Mouse (Mus musculus) cerebellum, adult 2 months (tissue): ENCODE measurements around the gene Plekhm3. TPM values are rescaled to one million over a fixed set of nuclear protein-coding genes. Genes with fewer than 3 reads are reported as not detected.

Source experiments
- DNase-seq, 2 experiments: peaks; one replicate each; pipeline ENCODE4 v3.0.0; 2021
- H3K27ac ChIP-seq: fragments of 200-500 bp; 2 replicates; pipeline ENCODE4 v1.5.1; 2012; ENCODE audit warnings: low read length, control low read depth, inconsistent platforms; ENCODE audit not compliant: insufficient read depth
- H3K27me3 ChIP-seq: fragments of 200-500 bp; 2 replicates; pipeline ENCODE4 v1.6.1; 2012; ENCODE audit warnings: inconsistent platforms, mild to moderate bottlenecking, low read length, moderate library complexity; ENCODE audit not compliant: control insufficient read depth, insufficient read depth
- H3K4me1 ChIP-seq: fragments of 200-500 bp; 2 replicates; pipeline ENCODE4 v1.6.1; 2011; ENCODE audit warnings: low read length; ENCODE audit not compliant: control insufficient read depth, insufficient read depth
- H3K4me3 ChIP-seq: fragments of 200-500 bp; replicated peaks from 2 replicates; pipeline ENCODE3; 2011; ENCODE audit warnings: mild to moderate bottlenecking, low read depth, low read length, control low read depth; ENCODE audit not compliant: insufficient read depth
- CTCF ChIP-seq: fragments of 200-500 bp; IDR thresholded peaks from 2 replicates; pipeline ENCODE4 v1.5.1; 2011; ENCODE audit warnings: low read depth, mild to moderate bottlenecking, control low read depth, low read length, moderate library complexity, borderline replicate concordance; ENCODE audit not compliant: insufficient read depth
- POLR2A ChIP-seq: fragments of 200-500 bp; IDR thresholded peaks from 2 replicates; pipeline ENCODE4 v1.6.1; 2011; ENCODE audit warnings: low read length, control low read depth, borderline replicate concordance; ENCODE audit not compliant: insufficient read depth
- WGBS: fragments of 180-500 bp; shearing (Covaris S2); methylation state at CpG from one replicate; pipeline ENCODE4 v1.1.7; 2018; 5-methylcytosine and 5-hydroxymethylcytosine counted together
- polyA plus RNA-seq: library from polyadenylated mRNA; depleted of rRNA; stranded (reverse); fragments of >200 nt; gene quantifications from 2 replicates; pipeline ENCODE4 v1.2.3, GENCODE M21; 2012

Gene Plekhm3
- polyA plus RNA-seq, 1 experiment, result 14.5 TPM

DNA sequence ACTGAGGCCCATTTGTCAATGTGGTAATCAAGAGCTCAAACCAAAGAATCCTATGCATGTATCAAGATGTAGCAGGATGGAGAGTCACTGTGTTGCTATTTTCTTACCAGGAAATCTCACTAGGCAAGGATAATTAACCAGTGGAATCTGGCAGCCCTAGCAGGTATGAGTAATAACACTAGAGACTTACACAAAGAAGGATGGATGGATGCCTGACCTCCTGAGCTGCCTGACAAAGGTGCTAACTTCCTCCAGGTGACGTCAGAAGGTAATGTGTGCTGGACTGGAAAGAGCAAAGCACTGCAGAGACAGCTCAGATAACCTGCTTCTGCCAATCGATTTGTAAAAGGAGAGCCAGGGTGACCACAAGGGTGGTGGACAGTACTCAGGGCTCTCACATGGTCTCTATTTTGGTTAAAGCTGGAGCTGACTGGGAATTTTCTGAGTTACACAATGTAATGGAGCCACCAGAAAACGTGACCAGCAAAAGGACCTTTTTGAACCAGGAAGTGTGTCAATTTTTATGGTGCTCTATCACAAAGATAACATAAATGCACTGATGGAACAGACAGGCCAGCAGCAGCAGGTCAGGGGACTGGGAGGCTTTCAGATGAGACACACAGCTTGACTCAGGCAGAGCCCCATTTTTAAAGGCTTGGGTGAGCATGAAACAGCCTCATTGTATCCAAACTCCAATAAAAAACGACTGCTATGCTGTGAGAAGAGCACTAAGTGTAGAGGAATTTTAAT, 14.4 kb downstream of the Plekhm3 start:
- no peak overlapping the region for H3K4me3 ChIP-seq
- H3K4me1 ChIP-seq, result no peaks in the 10 kb centered on the region
- WGBS, result 45% methylated on average over 4 of the region's 4 CpGs
- no peaks in the 10 kb centered on the region for H3K27me3 ChIP-seq
- peak in 1 of 2 experiments; percentile 26 for DNase-seq
- no peak overlapping the region for H3K27ac ChIP-seq
- TF ChIP-seq CTCF (no peak), POLR2A (no peak)

DNA sequence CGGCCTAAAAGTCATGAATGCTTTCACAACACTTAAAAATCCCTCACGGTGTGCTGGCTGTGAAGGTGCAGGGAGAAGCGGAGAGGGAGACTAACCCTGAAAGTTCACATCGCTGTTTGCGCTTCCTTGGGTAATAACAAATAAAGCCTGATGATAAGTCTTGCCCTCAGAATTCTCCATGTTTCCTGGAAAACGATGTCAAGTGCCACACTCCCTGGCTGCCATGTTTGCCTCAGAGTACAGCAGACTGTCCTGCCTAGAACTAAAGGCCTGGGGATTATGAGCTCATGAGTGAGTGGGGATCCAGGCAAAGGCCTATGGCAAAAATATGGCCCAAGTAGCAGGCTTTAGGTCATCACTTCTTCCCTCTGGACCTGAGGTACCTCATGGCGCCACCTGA, 17.7 kb downstream of the Plekhm3 start:
- WGBS, result 90% methylated on average over 7 of the region's 7 CpGs

GRCm38 (mm10) chr1:64937692-64938091, 18.9 kb downstream of the Plekhm3 start:
- WGBS, result 90% methylated on average over 10 of the region's 10 CpGs
- DNase-seq, result no peak
- no peak overlapping the region for H3K27ac ChIP-seq
- 0 out of 2 replicates have a peak, but pooled peaks cover 2% of the 10 kb centered on the region for H3K4me1 ChIP-seq
- no peak overlapping the region for H3K4me3 ChIP-seq
- H3K27me3 ChIP-seq, result no peaks in the 10 kb centered on the region
- TF ChIP-seq CTCF, result no peak
- no peak for TF ChIP-seq POLR2A

More for the DNA sequence above, 17.7 kb downstream of the Plekhm3 start:
- Histone ChIP-seq H3K4me1 (no peaks in the 10 kb centered on the region), H3K27me3 (no peaks in the 10 kb centered on the region), H3K4me3 (no peak overlapping the region), H3K27ac (no peak overlapping the region)
- no peak for DNase-seq
- TF ChIP-seq CTCF (no peak), POLR2A (no peak)

DNA sequence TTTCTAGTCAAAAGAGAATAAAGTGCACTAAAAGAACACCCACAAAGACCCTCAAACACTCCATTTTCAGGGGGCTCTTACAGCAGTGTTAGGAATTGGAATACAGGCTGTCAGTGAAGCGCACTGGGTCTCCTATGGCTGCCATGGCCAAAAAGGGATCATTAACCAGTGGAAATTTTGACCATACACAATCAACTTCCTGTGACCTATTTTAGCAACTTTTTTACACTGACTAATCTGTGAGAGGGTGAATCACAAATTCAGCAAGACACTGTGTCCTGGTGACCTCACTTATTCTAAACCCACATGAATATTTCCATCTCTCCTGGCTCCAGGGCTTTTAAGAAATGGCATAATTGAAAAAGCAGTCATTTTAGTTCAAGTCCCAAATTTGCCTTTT, 23.7 kb downstream of the Plekhm3 start:
- Histone ChIP-seq H3K27ac (no peak overlapping the region), H3K27me3 (no peaks in the 10 kb centered on the region), H3K4me1 (0 out of 2 replicates have a peak, but pooled peaks cover 2% of the 10 kb centered on the region), H3K4me3 (no peak overlapping the region)
- no peak for TF ChIP-seq POLR2A
- TF ChIP-seq CTCF, result no peak
- no peak for DNase-seq
- WGBS, result 100% methylated on average over 1 of the region's 1 CpGs

DNA sequence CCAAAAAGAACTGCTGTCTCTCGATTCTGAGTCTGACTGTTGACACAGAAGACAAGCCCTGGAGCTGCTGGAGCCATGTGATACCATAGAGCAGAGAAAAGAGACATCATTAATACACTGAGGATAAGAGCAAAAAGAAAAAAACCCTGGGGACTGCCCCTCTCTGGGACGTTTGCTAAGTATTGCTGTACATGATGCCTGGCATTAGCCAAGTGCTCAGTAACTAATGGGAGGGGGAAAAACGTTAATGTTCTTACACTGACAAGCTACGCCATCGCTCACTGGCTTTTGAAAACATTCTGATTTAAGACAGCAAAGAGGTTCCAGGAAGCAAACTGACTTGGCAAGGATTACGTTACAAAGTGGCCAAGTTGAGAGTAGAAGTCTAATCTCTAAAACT, 26.5 kb downstream of the Plekhm3 start:
- TF ChIP-seq CTCF (no peak), POLR2A (no peak)
- Histone ChIP-seq H3K4me1 (0 out of 2 replicates have a peak, but pooled peaks cover 2% of the 10 kb centered on the region), H3K27ac (no peak overlapping the region), H3K4me3 (no peak overlapping the region), H3K27me3 (no peaks in the 10 kb centered on the region)
- no peak for DNase-seq
- 74% methylated on average over 6 of the region's 6 CpGs for WGBS

GRCm38 (mm10) chr1:64929673-64930072, 27.0 kb downstream of the Plekhm3 start:
- 0 out of 2 replicates have a peak, but pooled peaks cover 2% of the 10 kb centered on the region for H3K4me1 ChIP-seq
- TF ChIP-seq CTCF (no peak), POLR2A (no peak)
- no peaks in the 10 kb centered on the region for H3K27me3 ChIP-seq
- H3K27ac ChIP-seq, result no peak overlapping the region
- DNase-seq, result no peak
- H3K4me3 ChIP-seq, result no peak overlapping the region
- 88% methylated on average over 4 of the region's 4 CpGs for WGBS

DNA sequence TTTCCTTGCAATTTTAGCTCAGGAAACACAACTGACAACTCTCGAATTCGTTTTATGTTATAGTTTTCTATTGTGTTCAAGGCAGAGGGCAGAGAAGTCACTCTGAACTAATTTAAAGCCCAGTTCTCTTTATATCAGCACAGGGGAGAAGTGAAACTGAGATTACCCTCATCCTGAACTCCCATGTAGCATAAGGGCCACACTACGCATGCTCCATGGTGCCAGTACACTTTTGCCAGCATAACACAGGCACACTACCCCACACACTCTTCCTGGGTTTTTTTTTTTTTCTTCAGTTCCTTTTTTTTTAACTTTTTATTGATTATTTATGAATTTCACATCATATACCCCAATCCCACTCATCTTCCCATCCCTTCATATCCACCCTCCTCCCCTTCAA, 28.1 kb downstream of the Plekhm3 start:
- Histone ChIP-seq H3K27ac (no peak overlapping the region), H3K4me1 (0 out of 2 replicates have a peak, but pooled peaks cover 2% of the 10 kb centered on the region), H3K4me3 (no peak overlapping the region), H3K27me3 (no peaks in the 10 kb centered on the region)
- TF ChIP-seq CTCF (no peak), POLR2A (no peak)
- no peak for DNase-seq
- WGBS, result 97% methylated on average over 3 of the region's 3 CpGs
